Mouse (Mus musculus) heart, adult 9 months (tissue): ENCODE measurements around the gene Eipr1.
"Not testable (repeated sequence)": the region's sequence is repeated elsewhere in the genome, so short reads cannot be mapped to it uniquely, and the experiment has no call there.

Experiments used
- DNase-seq, 2 experiments: peaks; one replicate each; pipeline ENCODE4 v3.0.0; 2022; ENCODE audit warnings: low spot score in 2 of 2

The Eipr1 gene

DNA sequence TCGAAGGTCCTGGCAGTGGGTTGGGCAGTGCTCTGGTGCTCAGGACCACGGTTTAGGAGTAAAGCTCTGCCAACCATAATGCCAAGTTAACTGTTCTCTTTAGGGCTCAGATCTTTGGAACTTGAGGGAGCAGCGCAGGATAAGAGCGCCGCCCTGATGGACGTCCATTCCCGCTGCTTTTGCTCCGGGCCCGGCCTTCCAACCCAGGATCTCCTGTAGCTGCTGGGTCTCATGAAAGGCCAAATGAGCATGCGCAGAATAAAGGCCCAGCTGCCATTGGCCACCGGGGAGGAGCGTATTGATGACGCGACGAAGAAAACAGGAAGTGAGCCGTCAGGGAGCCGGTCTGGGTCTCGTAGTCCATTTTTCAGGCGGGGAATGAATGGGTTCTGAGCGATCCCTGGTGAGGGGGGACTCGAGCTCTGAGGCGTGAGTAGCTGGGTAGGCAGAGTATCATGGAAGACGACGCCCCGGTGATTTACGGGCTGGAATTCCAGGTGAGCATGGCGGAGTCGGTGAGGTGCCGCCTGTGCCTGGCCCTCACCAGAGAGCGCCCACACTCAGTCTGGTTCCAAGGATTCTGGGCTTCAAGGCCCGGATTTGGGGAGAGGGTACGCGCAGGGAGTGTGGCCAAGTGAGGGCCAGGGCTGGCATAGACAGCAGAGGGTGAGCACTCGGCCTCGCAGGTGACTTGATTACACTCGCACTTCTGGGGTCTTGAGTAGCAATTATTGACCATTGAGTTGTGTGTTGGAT lies at the start of gene Eipr1:
Gene Eipr1, plus strand, starts transcription at position 296 of the 756 bp plus-strand sequence.
- peak; percentile 92 to 95 for DNase-seq

GRCm38 (mm10) chr12:28704381-28704780 lies 47.2 kb upstream of the Eipr1 start:
- DNase-seq = peak in 1 of 2 experiments; percentile 12

- DNase-seq = no peak
These were observed 46.4 kb upstream of the Eipr1 start for GRCm38 (mm10) chr12:28705204-28705603.

- no peak for DNase-seq
These were observed 43.4 kb upstream of the Eipr1 start for GRCm38 (mm10) chr12:28708154-28708553.

- no peak for DNase-seq
These were observed 40.9 kb upstream of the Eipr1 start for GRCm38 (mm10) chr12:28710566-28711185.

GRCm38 (mm10) chr12:28714822-28715632 lies 36.6 kb upstream of the Eipr1 start:
- no peak for DNase-seq

- no peak for DNase-seq
These were observed 34.5 kb upstream of the Eipr1 start for GRCm38 (mm10) chr12:28717066-28717465.

GRCm38 (mm10) chr12:28718106-28718505 lies 33.5 kb upstream of the Eipr1 start:
- no peak for DNase-seq

DNA sequence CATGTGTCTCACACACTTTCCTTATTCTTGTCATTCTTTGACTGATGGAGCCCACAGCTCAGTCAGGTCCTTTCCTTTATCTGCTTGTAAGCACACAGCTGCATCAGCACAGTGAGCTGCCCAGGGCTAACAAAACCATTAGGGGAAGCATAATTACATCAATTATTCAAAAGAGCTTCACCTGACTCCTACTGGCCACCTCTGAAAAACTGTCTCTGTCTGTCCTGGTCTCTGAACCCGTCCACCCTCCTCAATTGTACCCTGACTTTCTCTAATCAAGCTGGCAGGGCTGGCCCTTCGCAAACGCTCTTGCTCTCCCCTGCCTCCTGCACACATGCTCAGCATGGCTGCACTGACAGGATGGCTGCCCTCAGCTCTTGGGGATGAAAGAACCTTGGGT lies 27.2 kb upstream of the Eipr1 start:
- no peak for DNase-seq

- DNase-seq = no peak
These were observed 25.4 kb upstream of the Eipr1 start for GRCm38 (mm10) chr12:28726204-28726603.

DNA sequence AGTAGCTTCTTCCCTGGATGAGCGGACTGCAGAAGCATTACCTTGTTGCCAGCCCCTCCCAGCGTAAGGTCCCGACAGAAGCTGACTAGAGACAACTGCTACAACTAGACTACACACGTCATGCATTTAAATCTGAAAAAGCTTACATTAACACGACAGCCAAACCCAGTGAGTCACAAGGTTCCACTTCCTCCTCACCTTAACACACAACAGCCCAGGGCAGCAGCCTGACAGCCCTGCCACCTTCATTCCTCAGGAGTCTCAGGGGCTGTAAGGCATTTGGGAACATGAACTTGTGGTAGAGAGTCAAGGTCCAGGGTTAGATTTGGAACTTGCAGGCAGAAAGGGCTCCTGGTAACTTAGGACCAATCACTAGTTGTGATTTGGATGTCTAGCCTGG lies 24.5 kb upstream of the Eipr1 start:
- DNase-seq = no peak

- no peak for DNase-seq
These were observed 19.0 kb upstream of the Eipr1 start for GRCm38 (mm10) chr12:28732631-28733030.

GRCm38 (mm10) chr12:28733520-28734245 lies 17.9 kb upstream of the Eipr1 start:
- DNase-seq = not testable (repeated sequence)

DNA sequence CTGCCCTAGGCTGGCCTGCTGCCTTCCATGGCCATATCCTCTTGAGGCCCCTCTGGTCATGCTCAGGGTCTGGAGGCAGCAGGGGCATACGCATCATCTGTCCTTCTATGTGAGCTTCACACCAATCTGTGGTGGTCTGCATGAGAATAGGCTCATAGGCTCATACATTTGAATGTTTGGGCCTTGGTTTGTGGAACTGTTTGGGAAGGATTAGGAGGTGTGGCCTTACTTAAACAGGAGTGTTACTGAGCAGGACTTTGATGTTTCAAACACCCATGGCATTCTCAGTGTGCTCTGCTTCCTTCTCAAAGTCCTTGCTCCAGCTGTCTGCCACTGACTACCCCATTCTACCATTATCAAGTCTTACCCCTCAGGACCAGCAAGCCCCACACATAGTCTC lies 17.3 kb upstream of the Eipr1 start:
- no peak for DNase-seq

GRCm38 (mm10) chr12:28735293-28735692 lies 16.3 kb upstream of the Eipr1 start:
- no peak for DNase-seq

DNA sequence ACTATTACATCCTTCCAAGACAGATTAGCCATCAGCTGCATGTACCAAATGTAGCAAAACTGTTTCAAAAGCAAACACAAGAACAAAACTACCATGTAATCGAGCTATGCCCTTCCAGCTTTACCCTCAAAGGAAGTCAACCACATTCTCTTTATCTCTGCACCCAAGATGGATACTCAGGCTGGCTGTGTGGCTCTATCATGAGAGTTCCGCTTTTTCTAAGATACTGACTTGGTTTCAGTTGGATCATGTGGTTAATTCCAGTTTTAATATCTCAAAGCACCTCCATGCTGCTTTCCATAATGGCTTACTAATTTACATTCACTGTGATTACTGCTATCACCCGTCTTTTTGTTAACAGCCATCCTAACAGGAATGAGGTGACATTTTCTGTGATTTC lies 8.3 kb upstream of the Eipr1 start:
- DNase-seq = no peak

DNA sequence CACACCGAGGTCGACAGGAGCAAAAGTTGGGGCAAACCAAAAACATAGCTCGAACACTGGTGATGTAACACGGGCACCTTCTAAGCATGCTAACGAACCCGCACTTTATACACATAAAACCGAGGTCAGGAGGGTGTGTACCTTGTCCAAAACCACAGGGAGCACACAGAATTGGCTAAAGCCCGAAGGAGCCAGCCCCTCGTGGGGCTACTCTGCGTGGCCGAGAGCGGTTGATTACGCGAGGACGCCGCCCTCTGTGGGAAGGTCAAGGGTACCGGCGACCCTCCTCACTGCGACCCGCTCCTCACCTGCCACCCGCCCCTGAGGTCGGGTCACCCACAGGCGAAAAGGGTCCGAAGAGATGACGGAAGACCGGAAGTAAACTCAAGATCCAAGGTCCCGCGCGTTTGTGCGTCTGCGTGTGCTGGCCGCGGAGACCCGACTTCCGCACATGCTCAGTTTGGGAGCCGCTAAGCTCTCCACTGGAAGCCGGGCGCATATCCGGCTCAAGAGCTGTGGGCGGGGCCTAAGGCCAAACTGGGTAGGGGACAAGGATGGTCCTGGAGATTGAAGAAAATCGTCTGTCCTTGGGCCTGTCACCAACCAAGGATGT lies 1.5 kb upstream of the Eipr1 start, which contains the start of gene Trappc12:
Gene Trappc12, minus strand, starts transcription at position 452 of the 613 bp plus-strand sequence.
- DNase-seq = peak; percentile 88 to 89

- no peak for DNase-seq
These were observed 727 bp upstream of the Eipr1 start for GRCm38 (mm10) chr12:28750876-28751275.

DNA sequence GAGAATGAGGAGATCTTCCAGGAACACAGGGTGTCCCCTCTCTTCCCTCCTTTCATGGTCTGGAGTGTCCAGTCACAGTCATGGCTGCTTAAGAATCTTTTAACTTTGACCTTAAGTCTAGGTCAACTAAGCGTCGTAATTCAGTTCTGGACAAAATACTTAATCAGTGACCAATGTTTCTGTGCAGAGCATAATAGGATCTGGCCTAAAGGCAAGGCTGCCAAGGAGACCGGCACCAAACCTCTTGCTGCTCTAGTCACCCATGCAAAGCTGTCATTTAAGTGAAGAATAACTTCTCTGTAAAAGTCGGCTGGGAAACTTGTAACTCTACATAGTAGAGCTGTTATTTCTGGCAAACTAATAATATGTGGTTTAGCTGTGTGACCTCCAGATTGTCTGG lies 4.4 kb downstream of the Eipr1 start:
- no peak for DNase-seq

GRCm38 (mm10) chr12:28769953-28770352 lies 18.4 kb downstream of the Eipr1 start:
- no peak for DNase-seq

GRCm38 (mm10) chr12:28773815-28774214 lies 22.2 kb downstream of the Eipr1 start:
- no peak for DNase-seq
